Mouse (Mus musculus) midbrain, embryonic 15.5 days (tissue): ENCODE measurements around the gene S100a1. TPM values are rescaled to one million over a fixed set of nuclear protein-coding genes. Genes with fewer than 3 reads are reported as not detected.

Source experiments
- polyA plus RNA-seq: library from polyadenylated mRNA; unstranded; fragments of >200 nt; fragmentation: Nextera tagmentation; extraction: Ambion mirVana; gene quantifications from 2 replicates; pipeline ENCODE4 v1.2.1, GENCODE M21; 2015

Gene S100a1
- polyA plus RNA-seq, 1 experiment from 2014 or later = 11.5 TPM

Other genes with a start within 250 kb of the S100a1 start
- gene Dennd4b, start 249.2 kb downstream of the S100a1 start, polyA plus RNA-seq = 7.4 and 11.2 TPM in 2 replicates
- gene Gatad2b, start 221.2 kb downstream of the S100a1 start, polyA plus RNA-seq = 13.2 and 14.5 TPM in 2 replicates
- 35.1 and 38.6 TPM in 2 replicates for gene Slc27a3, start 124.5 kb downstream of the S100a1 start, polyA plus RNA-seq
- 37.8 and 39.2 TPM in 2 replicates for gene Ints3, start 80.8 kb downstream of the S100a1 start, polyA plus RNA-seq
- gene Npr1, start 48.5 kb downstream of the S100a1 start, polyA plus RNA-seq = 2.7 and 3.0 TPM in 2 replicates
- 263 and 264 TPM in 2 replicates for gene Ilf2, start 38.3 kb downstream of the S100a1 start, polyA plus RNA-seq
- 83.4 and 89.2 TPM in 2 replicates for gene Snapin, start 23.4 kb downstream of the S100a1 start, polyA plus RNA-seq
- gene Chtop, start 4.9 kb downstream of the S100a1 start, polyA plus RNA-seq = 184 and 185 TPM in 2 replicates
- gene S100a13, start within 50 bp of the S100a1 start, polyA plus RNA-seq = 7.0 and 7.4 TPM in 2 replicates
- gene S100a14, start 12.5 kb upstream of the S100a1 start, polyA plus RNA-seq = 0.40 TPM in 1 of 2 replicates, not detected in the other
- gene S100a16, start 22.9 kb upstream of the S100a1 start, polyA plus RNA-seq = 32.3 and 35.2 TPM in 2 replicates
- gene S100a3, start 46.2 kb upstream of the S100a1 start, polyA plus RNA-seq = 0.19 TPM in 1 of 2 replicates, not detected in the other
- not detected in 2 replicates for gene S100a2, start 75.9 kb upstream of the S100a1 start, polyA plus RNA-seq
- not detected in 2 replicates for gene Gm42674, start 87.5 kb upstream of the S100a1 start, polyA plus RNA-seq
- gene S100a4, start 89.4 kb upstream of the S100a1 start, polyA plus RNA-seq = 0.52 and 0.78 TPM in 2 replicates
- not detected in 2 replicates for gene S100a5, start 94.1 kb upstream of the S100a1 start, polyA plus RNA-seq
- gene S100a6, start 98.5 kb upstream of the S100a1 start, polyA plus RNA-seq = 18.4 and 25.6 TPM in 2 replicates
- gene S100a7a, start 139.6 kb upstream of the S100a1 start, polyA plus RNA-seq = not detected in 2 replicates
- 1.7 and 14.5 TPM in 2 replicates for gene S100a8, start 154.6 kb upstream of the S100a1 start, polyA plus RNA-seq
- gene S100a9, start 181.3 kb upstream of the S100a1 start, polyA plus RNA-seq = 2.1 and 11.5 TPM in 2 replicates
- gene Pglyrp4, start 212.5 kb upstream of the S100a1 start, polyA plus RNA-seq = not detected in 2 replicates